Mouse (Mus musculus): ENCODE data around the gene Kpna2. TPM values are rescaled to one million over a fixed set of nuclear protein-coding genes. Genes with fewer than 3 reads are reported as not detected.
A peak's percentile ranks its signal among the peaks of the same experiment; 100 is the strongest.
"Not testable (repeated sequence)": the region's sequence is repeated elsewhere in the genome, so short reads cannot be mapped to it uniquely, and the experiment has no call there.

Kpna2 gene
- polyA plus RNA-seq, 1 experiment from 2014 or later: 501 TPM

DNA sequence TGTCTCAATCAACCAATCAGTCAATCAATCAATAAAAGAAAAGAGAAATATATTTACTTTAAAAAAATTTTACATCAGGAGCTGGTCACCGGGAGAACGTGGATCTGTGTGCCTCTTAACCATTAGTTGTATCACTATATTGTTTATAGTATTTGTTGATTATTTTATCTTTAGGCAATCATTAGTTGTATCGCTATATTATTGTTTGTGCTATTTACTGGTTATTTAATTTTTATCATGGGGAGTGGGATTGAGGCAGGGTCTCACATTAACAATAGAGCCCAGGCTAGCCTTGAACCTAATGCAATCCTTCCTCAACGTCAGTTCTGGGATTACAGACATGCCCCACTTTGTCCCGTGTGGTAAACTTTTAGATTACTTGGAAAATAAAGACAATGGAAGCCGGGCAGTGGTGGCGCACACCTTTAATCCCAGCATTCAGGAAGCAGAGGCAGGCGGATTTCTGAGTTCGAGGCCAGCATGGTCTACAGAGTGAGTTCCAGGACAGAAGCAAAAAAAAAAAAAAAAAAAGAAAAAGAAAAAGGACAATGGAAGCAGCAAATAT is 690 bp upstream of the Kpna2 start:
- no peaks in the 10 kb centered on the region for H3K27me3 ChIP-seq
- H3K27ac ChIP-seq: 0 out of 2 replicates have a peak overlapping the region, but pooled peaks have one; percentile 20
- peaks cover 14% of the 10 kb centered on the region for H3K4me1 ChIP-seq (replicated peaks)
- WGBS: 85% methylated on average over 9 of the region's 9 CpGs
- H3K9me3 ChIP-seq: no peaks in the 10 kb centered on the region
- peak overlapping the region; percentile 55 for H3K4me2 ChIP-seq
- no peak for ATAC-seq (ENCODE audit: insufficient number of reproducible peaks, insufficient read depth, low FRiP score, low TSS enrichment, low read depth)
- peak overlapping the region; percentile 52 for H3K9ac ChIP-seq (replicated peaks)
- peaks cover 24% of the 10 kb centered on the region for H3K36me3 ChIP-seq
- H3K4me3 ChIP-seq (replicated peaks): peak overlapping the region; percentile 99

DNA sequence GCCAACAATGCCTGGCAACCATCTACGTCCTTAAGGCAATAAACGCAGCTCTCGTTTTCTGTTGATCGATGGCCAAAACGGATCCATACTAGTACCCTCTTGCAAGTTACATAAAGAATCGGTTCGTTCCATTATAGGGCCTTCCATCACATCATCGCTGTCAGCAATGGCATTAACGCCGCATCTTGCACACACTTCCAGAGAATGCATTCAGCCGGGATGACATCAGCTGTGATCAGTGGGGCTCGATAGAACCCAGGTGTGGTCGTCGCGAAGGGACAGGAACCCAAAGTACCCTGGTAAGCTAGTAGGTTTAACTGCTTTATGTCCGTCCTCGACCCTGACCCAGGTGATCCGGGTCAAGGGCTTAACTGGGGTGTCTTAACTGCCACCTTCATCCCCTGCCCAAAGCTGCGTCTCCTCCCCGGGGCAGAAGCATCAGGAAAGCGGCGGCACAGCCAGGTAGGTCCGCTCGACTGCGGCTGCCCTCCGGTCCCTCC is 640 bp downstream of the Kpna2 start:
- Histone ChIP-seq H3K4me2 (peak overlapping the region; percentile 66), H3K4me1 (replicated peaks) (peaks cover 14% of the 10 kb centered on the region), H3K9me3 (no peaks in the 10 kb centered on the region), H3K27ac (peak overlapping the region; percentile 95), H3K36me3 (peaks cover 36% of the 10 kb centered on the region), H3K9ac (replicated peaks) (peak overlapping the region; percentile 90), H3K4me3 (replicated peaks) (peak overlapping the region; percentile 99), H3K27me3 (no peaks in the 10 kb centered on the region)
- WGBS: under 1% methylated on average over 26 of the region's 26 CpGs
- 0 out of 2 replicates have a peak, but pooled peaks have one; percentile 1 for ATAC-seq (ENCODE audit: insufficient number of reproducible peaks, insufficient read depth, low FRiP score, low TSS enrichment, low read depth)

DNA sequence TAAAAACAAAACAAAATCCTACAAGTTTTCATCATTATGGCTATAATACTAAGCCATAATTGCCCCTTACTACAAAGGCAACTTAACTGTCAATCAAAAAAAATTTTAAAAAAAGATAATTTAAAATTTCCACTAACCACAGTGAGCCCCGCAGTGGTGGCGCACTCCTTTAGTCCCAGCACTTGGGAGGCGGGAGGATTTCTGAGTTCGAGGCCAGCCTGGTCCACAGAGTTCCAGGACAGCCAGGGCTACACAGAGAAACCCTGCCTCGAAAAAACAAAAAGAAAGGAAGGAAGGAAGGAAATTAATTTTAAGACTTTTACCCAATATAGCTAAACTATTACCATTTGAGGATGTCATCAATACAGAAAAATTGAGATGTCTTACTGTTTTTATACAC is 1.4 kb downstream of the Kpna2 start:
- 22% methylated on average over 5 of the region's 5 CpGs for WGBS
- H3K4me3 ChIP-seq (replicated peaks): peak overlapping the region; percentile 99
- H3K4me1 ChIP-seq (replicated peaks): peaks cover 14% of the 10 kb centered on the region
- H3K9me3 ChIP-seq: no peaks in the 10 kb centered on the region
- H3K9ac ChIP-seq (replicated peaks): peak overlapping the region; percentile 90
- no peaks in the 10 kb centered on the region for H3K27me3 ChIP-seq
- H3K4me2 ChIP-seq: peak overlapping the region; percentile 66
- H3K36me3 ChIP-seq: peaks cover 42% of the 10 kb centered on the region
- no peak for ATAC-seq (ENCODE audit: insufficient number of reproducible peaks, insufficient read depth, low FRiP score, low TSS enrichment, low read depth)
- H3K27ac ChIP-seq: no peak overlapping the region

DNA sequence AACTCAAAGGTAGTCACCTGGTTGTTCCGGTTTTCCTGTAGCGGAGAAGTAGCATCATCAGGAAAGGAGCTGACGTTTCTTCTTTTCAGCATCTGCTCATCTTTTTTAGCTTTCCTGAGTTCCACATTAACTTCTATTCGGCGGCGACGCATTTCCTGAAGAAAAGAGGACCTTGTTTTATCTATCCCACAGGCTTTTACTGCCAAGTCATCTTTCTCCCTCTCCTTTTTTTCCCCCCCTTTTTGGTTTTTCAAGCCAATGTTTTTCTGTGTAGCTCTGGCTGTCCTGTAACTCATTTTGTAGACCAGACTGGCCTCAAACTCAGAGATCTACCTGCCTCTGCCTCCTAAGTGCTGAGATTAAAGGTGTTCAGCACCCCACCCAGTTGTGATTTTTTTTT is 2.8 kb downstream of the Kpna2 start:
- Histone ChIP-seq H3K36me3 (peaks cover 55% of the 10 kb centered on the region), H3K4me2 (peak overlapping the region; percentile 66), H3K4me1 (replicated peaks) (peaks cover 14% of the 10 kb centered on the region)
- H3K9me3 ChIP-seq; H3K4me3 ChIP-seq (replicated peaks); H3K27me3 ChIP-seq; H3K27ac ChIP-seq; ATAC-seq (ENCODE audit: insufficient number of reproducible peaks, insufficient read depth, low FRiP score, low TSS enrichment, low read depth); H3K9ac ChIP-seq (replicated peaks): not testable (repeated sequence)
- 97% methylated on average over 7 of the region's 7 CpGs for WGBS

DNA sequence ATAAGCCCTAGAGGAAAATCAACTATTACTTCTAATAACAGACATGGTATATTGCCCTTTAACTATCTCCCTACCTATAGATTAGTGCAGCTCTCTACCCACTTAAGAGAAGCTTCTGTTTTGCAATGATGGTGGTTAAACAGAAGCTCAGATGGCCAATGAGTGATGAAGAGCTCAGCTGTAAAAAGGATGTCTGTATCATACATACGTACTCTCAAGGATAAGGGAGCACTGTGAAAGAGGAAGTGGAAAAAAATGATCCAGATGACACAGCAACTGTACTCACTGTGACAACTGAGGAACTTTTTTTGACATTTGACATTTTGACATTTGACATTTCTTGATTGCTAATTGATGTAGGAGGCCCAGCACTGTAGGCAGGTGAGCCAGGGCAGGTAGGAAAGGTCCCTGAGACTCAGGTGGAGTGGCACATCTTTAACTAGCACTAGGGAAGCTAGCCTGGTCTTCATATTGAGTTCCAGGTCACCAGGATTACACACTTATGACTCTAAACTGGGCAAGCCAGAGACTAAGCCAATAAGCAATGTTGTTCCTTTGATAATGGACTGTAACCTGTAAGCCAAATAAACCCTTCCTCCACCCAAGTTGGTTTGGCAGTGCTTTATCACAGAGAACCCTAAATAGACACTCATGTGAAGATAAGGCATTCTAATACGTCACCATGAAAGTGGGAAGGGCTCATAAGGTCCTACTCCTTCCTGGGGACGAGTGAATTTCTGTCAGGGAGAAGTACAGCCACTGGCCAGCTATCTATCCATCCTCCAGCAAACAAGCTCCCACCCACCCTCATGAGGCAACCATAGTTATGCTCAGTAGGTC is 4.9 kb downstream of the Kpna2 start:
- H3K27me3 ChIP-seq: no peaks in the 10 kb centered on the region
- peaks cover 75% of the 10 kb centered on the region for H3K36me3 ChIP-seq
- peaks cover 14% of the 10 kb centered on the region for H3K4me1 ChIP-seq (replicated peaks)
- no peak for ATAC-seq (ENCODE audit: insufficient number of reproducible peaks, insufficient read depth, low FRiP score, low TSS enrichment, low read depth)
- H3K4me3 ChIP-seq (replicated peaks): no peak overlapping the region
- H3K9ac ChIP-seq (replicated peaks): no peak overlapping the region
- WGBS: 84% methylated on average over 3 of the region's 3 CpGs
- no peak overlapping the region for H3K4me2 ChIP-seq
- H3K9me3 ChIP-seq: no peaks in the 10 kb centered on the region
- H3K27ac ChIP-seq: no peak overlapping the region

DNA sequence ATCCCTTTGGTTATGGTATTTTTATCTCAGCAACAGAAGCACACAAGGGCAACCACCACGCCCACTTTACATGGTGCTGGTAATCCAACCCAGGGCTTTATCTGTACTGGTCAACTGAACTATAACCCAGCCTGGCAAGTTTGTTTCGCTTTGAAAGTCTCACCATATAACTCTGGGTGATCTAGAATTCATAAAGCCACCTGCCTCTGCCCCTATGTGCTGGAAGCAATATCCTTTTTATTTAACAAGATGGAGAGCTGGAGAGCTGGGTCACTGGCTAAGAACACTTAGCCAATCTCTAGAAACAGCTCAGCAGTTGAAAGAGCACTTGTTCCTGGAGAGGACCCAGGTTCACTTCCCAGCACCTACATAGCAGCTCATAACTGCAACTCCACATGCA is 12.0 kb downstream of the Kpna2 start:
- H3K9me3 ChIP-seq: no peaks in the 10 kb centered on the region
- ATAC-seq (ENCODE audit: insufficient number of reproducible peaks, insufficient read depth, low FRiP score, low TSS enrichment, low read depth): no peak
- H3K9ac ChIP-seq (replicated peaks): no peak overlapping the region
- H3K27me3 ChIP-seq: no peaks in the 10 kb centered on the region
- WGBS: 92% methylated on average over 2 of the region's 2 CpGs
- peaks cover 60% of the 10 kb centered on the region for H3K36me3 ChIP-seq
- H3K4me2 ChIP-seq: no peak overlapping the region
- H3K4me3 ChIP-seq (replicated peaks): no peak overlapping the region
- no peak overlapping the region for H3K27ac ChIP-seq
- no peaks in the 10 kb centered on the region for H3K4me1 ChIP-seq (replicated peaks)

DNA sequence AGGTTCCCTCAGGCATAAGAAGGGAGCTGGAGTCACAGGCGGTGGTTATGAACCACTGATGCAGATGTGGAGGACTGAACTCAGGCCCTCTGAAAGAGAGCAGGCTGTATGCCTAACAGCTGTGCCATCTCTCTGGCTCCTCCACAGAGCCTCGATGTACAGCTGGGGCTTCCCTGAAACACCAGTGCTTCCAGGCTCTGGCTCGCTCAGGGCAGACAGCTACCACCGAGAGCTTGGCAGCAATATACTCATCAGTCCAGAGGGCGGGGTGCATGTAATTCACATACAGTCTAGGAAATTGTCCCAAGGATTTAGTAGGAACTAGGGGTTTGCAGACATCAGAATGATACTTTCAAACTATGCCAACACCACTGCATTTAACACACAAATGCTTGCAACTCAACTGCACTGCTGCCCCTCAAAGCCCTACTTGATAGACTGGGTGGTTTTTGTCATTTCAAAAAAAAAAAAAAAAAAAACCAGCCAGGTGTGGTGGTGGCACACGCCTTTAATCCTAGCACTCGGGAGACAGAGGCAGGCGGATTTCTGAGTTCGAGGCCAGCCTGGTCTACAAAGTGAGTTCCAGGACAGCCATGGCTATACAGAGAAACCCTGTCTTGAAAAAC is 13.2 kb downstream of the Kpna2 start:
- H3K27ac ChIP-seq; H3K27me3 ChIP-seq; H3K4me1 ChIP-seq (replicated peaks); H3K4me2 ChIP-seq; H3K4me3 ChIP-seq (replicated peaks); ATAC-seq (ENCODE audit: insufficient number of reproducible peaks, insufficient read depth, low FRiP score, low TSS enrichment, low read depth); H3K9me3 ChIP-seq; H3K9ac ChIP-seq (replicated peaks): not testable (repeated sequence)
- 88% methylated on average over 9 of the region's 9 CpGs for WGBS
- H3K36me3 ChIP-seq: peaks cover 48% of the 10 kb centered on the region

DNA sequence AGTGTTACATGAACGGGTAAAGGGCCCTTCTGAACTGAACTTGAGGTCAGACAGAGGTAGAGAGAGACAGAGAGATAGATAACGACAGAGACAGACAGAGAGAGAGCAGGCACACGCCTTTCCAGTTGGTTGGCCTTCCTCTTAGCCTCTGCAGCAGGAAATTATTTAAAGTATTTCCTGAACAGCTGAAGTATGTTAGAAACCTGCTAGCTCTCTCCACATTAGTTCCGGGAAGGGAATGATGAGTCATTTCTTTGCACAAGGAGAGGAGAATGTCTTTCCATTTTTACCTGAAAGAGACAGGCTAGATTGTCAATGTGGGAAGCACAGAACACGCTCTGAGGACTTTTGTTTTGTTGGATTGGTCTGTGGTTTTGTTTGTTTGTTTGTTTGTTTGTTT is 17.0 kb downstream of the Kpna2 start:
- no peaks in the 10 kb centered on the region for H3K9me3 ChIP-seq
- 54% methylated on average over 5 of the region's 5 CpGs for WGBS
- no peak for ATAC-seq (ENCODE audit: insufficient number of reproducible peaks, insufficient read depth, low FRiP score, low TSS enrichment, low read depth)
- H3K27ac ChIP-seq: no peak overlapping the region
- H3K4me3 ChIP-seq (replicated peaks): no peak overlapping the region
- H3K9ac ChIP-seq (replicated peaks): no peak overlapping the region
- H3K27me3 ChIP-seq: no peaks in the 10 kb centered on the region
- no peak overlapping the region for H3K4me2 ChIP-seq
- peaks cover 14% of the 10 kb centered on the region for H3K36me3 ChIP-seq
- no peaks in the 10 kb centered on the region for H3K4me1 ChIP-seq (replicated peaks)

DNA sequence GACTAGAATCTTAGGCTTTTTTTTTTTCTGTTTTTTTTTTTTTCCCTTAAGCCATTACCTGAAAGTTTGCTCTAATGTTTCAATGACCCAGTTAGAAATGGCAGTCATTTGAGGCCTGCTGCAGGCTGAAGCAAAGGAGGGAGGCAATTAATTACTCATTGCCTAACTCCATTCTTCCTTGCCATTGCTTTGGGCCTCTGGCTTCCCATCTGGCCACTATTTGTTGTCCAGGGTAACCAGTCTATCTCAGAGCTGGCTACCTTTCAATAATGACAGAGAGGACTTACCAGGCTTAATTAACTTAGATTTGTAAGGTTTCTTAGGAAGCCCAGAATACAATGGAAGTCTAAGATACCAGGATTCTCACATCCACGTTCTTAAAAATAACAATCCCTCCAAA is 17.6 kb downstream of the Kpna2 start:
- Histone ChIP-seq H3K27ac (no peak overlapping the region), H3K36me3 (peaks cover 8% of the 10 kb centered on the region), H3K9me3 (no peaks in the 10 kb centered on the region), H3K27me3 (no peaks in the 10 kb centered on the region), H3K4me3 (replicated peaks) (no peak overlapping the region), H3K9ac (replicated peaks) (no peak overlapping the region), H3K4me1 (replicated peaks) (no peaks in the 10 kb centered on the region), H3K4me2 (no peak overlapping the region)
- WGBS: 53% methylated on average over 1 of the region's 1 CpGs
- no peak for ATAC-seq (ENCODE audit: insufficient number of reproducible peaks, insufficient read depth, low FRiP score, low TSS enrichment, low read depth)

DNA sequence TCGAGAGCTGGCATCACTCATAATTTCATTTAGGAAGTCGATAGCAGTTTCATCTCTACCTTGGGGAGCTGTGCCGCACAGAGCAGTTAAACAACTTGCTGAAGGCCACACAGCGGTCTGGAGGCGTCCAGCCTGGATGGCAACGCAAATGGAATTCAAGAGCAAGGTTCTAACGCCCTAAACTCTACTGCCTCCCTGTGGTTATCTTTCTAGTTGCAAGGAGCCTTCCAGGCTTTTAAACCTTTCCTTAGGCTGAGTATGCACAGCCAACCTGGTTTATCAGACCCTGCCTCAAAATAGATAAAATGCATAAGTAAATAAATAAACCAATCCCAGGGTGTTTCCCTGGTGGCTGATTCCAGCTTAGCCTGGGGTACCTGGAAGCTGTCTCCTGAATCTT is 18.9 kb downstream of the Kpna2 start:
- WGBS: 33% methylated on average over 7 of the region's 7 CpGs
- no peaks in the 10 kb centered on the region for H3K27me3 ChIP-seq
- no peak for ATAC-seq (ENCODE audit: insufficient number of reproducible peaks, insufficient read depth, low FRiP score, low TSS enrichment, low read depth)
- H3K4me2 ChIP-seq: no peak overlapping the region
- H3K9ac ChIP-seq (replicated peaks): no peak overlapping the region
- H3K4me1 ChIP-seq (replicated peaks): no peaks in the 10 kb centered on the region
- no peak overlapping the region for H3K4me3 ChIP-seq (replicated peaks)
- no peaks in the 10 kb centered on the region for H3K9me3 ChIP-seq
- no peaks in the 10 kb centered on the region for H3K36me3 ChIP-seq
- H3K27ac ChIP-seq: no peak overlapping the region

DNA sequence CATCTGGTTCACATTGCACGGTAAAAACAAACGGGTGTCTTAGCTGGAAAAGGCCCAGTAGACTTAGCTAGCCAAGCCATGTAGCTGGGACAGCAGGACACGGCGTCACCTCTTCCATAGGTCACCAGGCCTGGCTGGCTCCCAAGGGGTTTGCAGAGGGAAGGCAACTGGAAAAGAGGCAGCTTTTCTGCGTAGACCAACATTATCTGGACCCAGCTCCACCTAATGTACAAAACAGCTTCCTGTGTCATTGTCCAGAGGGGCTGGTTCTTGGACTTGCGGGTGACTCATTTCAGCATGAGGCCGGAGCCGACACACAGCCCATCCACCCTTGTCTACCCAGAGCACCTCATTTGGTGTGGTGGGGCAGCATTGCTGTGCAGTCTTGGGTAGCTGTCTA is 23.1 kb downstream of the Kpna2 start:
- Histone ChIP-seq H3K9me3 (no peaks in the 10 kb centered on the region), H3K36me3 (no peaks in the 10 kb centered on the region), H3K27ac (no peak overlapping the region), H3K9ac (replicated peaks) (no peak overlapping the region), H3K4me3 (replicated peaks) (no peak overlapping the region), H3K4me1 (replicated peaks) (no peaks in the 10 kb centered on the region), H3K4me2 (no peak overlapping the region), H3K27me3 (no peaks in the 10 kb centered on the region)
- 78% methylated on average over 8 of the region's 8 CpGs for WGBS
- no peak for ATAC-seq (ENCODE audit: insufficient number of reproducible peaks, insufficient read depth, low FRiP score, low TSS enrichment, low read depth)

All from limb, embryonic 12.5 days (tissue).